Mouse (Mus musculus): ENCODE measurements around the gene Ppm1k. TPM values are rescaled to one million over a fixed set of nuclear protein-coding genes. Genes with fewer than 3 reads are reported as not detected.
"Not testable (repeated sequence)": the region's sequence is repeated elsewhere in the genome, so short reads cannot be mapped to it uniquely, and the experiment has no call there.

The Ppm1k gene
- polyA plus RNA-seq, 1 experiment from 2014 or later = 3.7 TPM

- no peak for ATAC-seq (replicated peaks; ENCODE audit: low FRiP score, low TSS enrichment, low read depth)
- H3K36me3 ChIP-seq (ENCODE audit: control insufficient read depth, insufficient read depth, low read length) = no peaks in the 10 kb centered on the region
- DNase-seq (ENCODE audit: low spot score) = no peak
- no peak overlapping the region for H3K9ac ChIP-seq (ENCODE audit: low read length)
- H3K4me3 ChIP-seq (ENCODE audit: low read depth, low read length) = no peak overlapping the region
- no peak overlapping the region for H3K27ac ChIP-seq (ENCODE audit: low read depth)
- no peaks in the 10 kb centered on the region for H3K4me1 ChIP-seq (replicated peaks; ENCODE audit: control insufficient read depth, insufficient read depth, low read length)
- 89% methylated on average over 1 of the region's 1 CpGs for WGBS
- 0 out of 2 replicates have a peak, but pooled peaks cover 3% of the 10 kb centered on the region for H3K9me3 ChIP-seq (ENCODE audit: control insufficient read depth, low read length)
- H3K4me2 ChIP-seq (ENCODE audit: low read length) = no peak overlapping the region
- H3K27me3 ChIP-seq (replicated peaks; ENCODE audit: control insufficient read depth, insufficient read depth, low read length) = no peaks in the 10 kb centered on the region
Observed at GRCm38 (mm10) chr6:57563454-57563853, 28.2 kb upstream of the Ppm1k start.

GRCm38 (mm10) chr6:57557796-57558317, 22.6 kb upstream of the Ppm1k start:
- Histone ChIP-seq H3K4me1 (replicated peaks; ENCODE audit: control insufficient read depth, insufficient read depth, low read length) (no peaks in the 10 kb centered on the region), H3K36me3 (ENCODE audit: control insufficient read depth, insufficient read depth, low read length) (no peaks in the 10 kb centered on the region), H3K27ac (ENCODE audit: low read depth) (no peak overlapping the region), H3K9me3 (ENCODE audit: control insufficient read depth, low read length) (0 out of 2 replicates have a peak, but pooled peaks cover 3% of the 10 kb centered on the region), H3K4me3 (ENCODE audit: low read depth, low read length) (no peak overlapping the region), H3K4me2 (ENCODE audit: low read length) (no peak overlapping the region), H3K27me3 (replicated peaks; ENCODE audit: control insufficient read depth, insufficient read depth, low read length) (no peaks in the 10 kb centered on the region), H3K9ac (ENCODE audit: low read length) (no peak overlapping the region)
- DNase-seq (ENCODE audit: low spot score) (no peak), ATAC-seq (replicated peaks; ENCODE audit: low FRiP score, low TSS enrichment, low read depth) (no peak)
- 57% methylated on average over 4 of the region's 4 CpGs for WGBS

- H3K4me2 ChIP-seq (ENCODE audit: low read length) = no peak overlapping the region
- DNase-seq (ENCODE audit: low spot score) = no peak
- ATAC-seq (replicated peaks; ENCODE audit: low FRiP score, low TSS enrichment, low read depth) = no peak
- no peak overlapping the region for H3K9ac ChIP-seq (ENCODE audit: low read length)
- no peaks in the 10 kb centered on the region for H3K27me3 ChIP-seq (replicated peaks; ENCODE audit: control insufficient read depth, insufficient read depth, low read length)
- H3K4me1 ChIP-seq (replicated peaks; ENCODE audit: control insufficient read depth, insufficient read depth, low read length) = no peaks in the 10 kb centered on the region
- H3K4me3 ChIP-seq (ENCODE audit: low read depth, low read length) = no peak overlapping the region
- H3K27ac ChIP-seq (ENCODE audit: low read depth) = no peak overlapping the region
- 19% methylated on average over 3 of the region's 3 CpGs for WGBS
- no peaks in the 10 kb centered on the region for H3K36me3 ChIP-seq (ENCODE audit: control insufficient read depth, insufficient read depth, low read length)
- H3K9me3 ChIP-seq (ENCODE audit: control insufficient read depth, low read length) = no peaks in the 10 kb centered on the region
Observed at GRCm38 (mm10) chr6:57551211-57551796, 16.0 kb upstream of the Ppm1k start.

- H3K4me3 ChIP-seq (ENCODE audit: low read depth, low read length) = no peak overlapping the region
- ATAC-seq (replicated peaks; ENCODE audit: low FRiP score, low TSS enrichment, low read depth) (no peak), DNase-seq (ENCODE audit: low spot score) (no peak)
- H3K9me3 ChIP-seq (ENCODE audit: control insufficient read depth, low read length) = no peaks in the 10 kb centered on the region
- no peak overlapping the region for H3K4me2 ChIP-seq (ENCODE audit: low read length)
- no peaks in the 10 kb centered on the region for H3K4me1 ChIP-seq (replicated peaks; ENCODE audit: control insufficient read depth, insufficient read depth, low read length)
- no peaks in the 10 kb centered on the region for H3K36me3 ChIP-seq (ENCODE audit: control insufficient read depth, insufficient read depth, low read length)
- H3K9ac ChIP-seq (ENCODE audit: low read length) = no peak overlapping the region
- H3K27ac ChIP-seq (ENCODE audit: low read depth) = no peak overlapping the region
- WGBS = 48% methylated on average over 2 of the region's 2 CpGs
- no peaks in the 10 kb centered on the region for H3K27me3 ChIP-seq (replicated peaks; ENCODE audit: control insufficient read depth, insufficient read depth, low read length)
Observed at GRCm38 (mm10) chr6:57544866-57545265, 9.6 kb upstream of the Ppm1k start.

GRCm38 (mm10) chr6:57543591-57543990, 8.3 kb upstream of the Ppm1k start:
- not testable (repeated sequence) for H3K4me2 ChIP-seq (ENCODE audit: low read length); H3K27me3 ChIP-seq (replicated peaks; ENCODE audit: control insufficient read depth, insufficient read depth, low read length); H3K9me3 ChIP-seq (ENCODE audit: control insufficient read depth, low read length); ATAC-seq (replicated peaks; ENCODE audit: low FRiP score, low TSS enrichment, low read depth); H3K36me3 ChIP-seq (ENCODE audit: control insufficient read depth, insufficient read depth, low read length); H3K27ac ChIP-seq (ENCODE audit: low read depth); DNase-seq (ENCODE audit: low spot score); H3K4me3 ChIP-seq (ENCODE audit: low read depth, low read length); H3K4me1 ChIP-seq (replicated peaks; ENCODE audit: control insufficient read depth, insufficient read depth, low read length); H3K9ac ChIP-seq (ENCODE audit: low read length)

- H3K9me3 ChIP-seq (ENCODE audit: control insufficient read depth, low read length) = no peaks in the 10 kb centered on the region
- no peak overlapping the region for H3K9ac ChIP-seq (ENCODE audit: low read length)
- H3K36me3 ChIP-seq (ENCODE audit: control insufficient read depth, insufficient read depth, low read length) = no peaks in the 10 kb centered on the region
- DNase-seq (ENCODE audit: low spot score) = no peak
- WGBS = 81% methylated on average over 1 of the region's 1 CpGs
- ATAC-seq (replicated peaks; ENCODE audit: low FRiP score, low TSS enrichment, low read depth) = no peak
- no peak overlapping the region for H3K4me3 ChIP-seq (ENCODE audit: low read depth, low read length)
- no peak overlapping the region for H3K27ac ChIP-seq (ENCODE audit: low read depth)
- no peaks in the 10 kb centered on the region for H3K4me1 ChIP-seq (replicated peaks; ENCODE audit: control insufficient read depth, insufficient read depth, low read length)
- H3K27me3 ChIP-seq (replicated peaks; ENCODE audit: control insufficient read depth, insufficient read depth, low read length) = no peaks in the 10 kb centered on the region
- no peak overlapping the region for H3K4me2 ChIP-seq (ENCODE audit: low read length)
Observed at GRCm38 (mm10) chr6:57541737-57542335, 6.6 kb upstream of the Ppm1k start.

- Histone ChIP-seq H3K4me2 (ENCODE audit: low read length) (no peak overlapping the region), H3K36me3 (ENCODE audit: control insufficient read depth, insufficient read depth, low read length) (no peaks in the 10 kb centered on the region), H3K27ac (ENCODE audit: low read depth) (no peak overlapping the region), H3K9me3 (ENCODE audit: control insufficient read depth, low read length) (no peaks in the 10 kb centered on the region), H3K4me3 (ENCODE audit: low read depth, low read length) (no peak overlapping the region), H3K4me1 (replicated peaks; ENCODE audit: control insufficient read depth, insufficient read depth, low read length) (no peaks in the 10 kb centered on the region), H3K27me3 (replicated peaks; ENCODE audit: control insufficient read depth, insufficient read depth, low read length) (no peaks in the 10 kb centered on the region), H3K9ac (ENCODE audit: low read length) (no peak overlapping the region)
- no peak for DNase-seq (ENCODE audit: low spot score)
- WGBS = 76% methylated on average over 5 of the region's 5 CpGs
- ATAC-seq (replicated peaks; ENCODE audit: low FRiP score, low TSS enrichment, low read depth) = no peak
Observed at GRCm38 (mm10) chr6:57540950-57541498, 5.8 kb upstream of the Ppm1k start.

- Histone ChIP-seq H3K27me3 (replicated peaks; ENCODE audit: control insufficient read depth, insufficient read depth, low read length) (no peaks in the 10 kb centered on the region), H3K4me2 (ENCODE audit: low read length) (no peak overlapping the region), H3K36me3 (ENCODE audit: control insufficient read depth, insufficient read depth, low read length) (no peaks in the 10 kb centered on the region), H3K4me1 (replicated peaks; ENCODE audit: control insufficient read depth, insufficient read depth, low read length) (peaks cover 8% of the 10 kb centered on the region), H3K4me3 (ENCODE audit: low read depth, low read length) (no peak overlapping the region), H3K27ac (ENCODE audit: low read depth) (no peak overlapping the region), H3K9ac (ENCODE audit: low read length) (no peak overlapping the region), H3K9me3 (ENCODE audit: control insufficient read depth, low read length) (no peaks in the 10 kb centered on the region)
- 79% methylated on average over 5 of the region's 5 CpGs for WGBS
- ATAC-seq (replicated peaks; ENCODE audit: low FRiP score, low TSS enrichment, low read depth) (no peak), DNase-seq (ENCODE audit: low spot score) (no peak)
Observed at GRCm38 (mm10) chr6:57537887-57538286, 2.6 kb upstream of the Ppm1k start.

Measured in intestine, embryonic 14.5 days (tissue).